Mouse (Mus musculus): ENCODE measurements around the gene Zfp950. TPM values are rescaled to one million over a fixed set of nuclear protein-coding genes. Genes with fewer than 3 reads are reported as not detected.
"Not testable (repeated sequence)": the region's sequence is repeated elsewhere in the genome, so short reads cannot be mapped to it uniquely, and the experiment has no call there.

Gene Zfp950
- 50.0 and 59.7 TPM in 2 replicates for polyA plus RNA-seq (2014; fragmentation: Nextera tagmentation; extraction: Ambion mirVana)

GRCm38 (mm10) chr19:61140342-61141206, at the start of gene Zfp950:
Gene Zfp950, minus strand, starts transcription at chr19:61140840.
- under 1% methylated on average over 18 of the region's 18 CpGs for whole genome bisulfite sequencing
- H3K4me2 ChIP-seq (replicated peaks; ENCODE audit: low read depth, low read length) = peak within 1 kb of the TSS; percentile 66

GRCm38 (mm10) chr19:61183590-61183989, 43.0 kb upstream of the Zfp950 start, which contains the start of gene Gm6020:
Gene Gm6020, plus strand, starts transcription at chr19:61183890.
- not testable (repeated sequence) for H3K4me2 ChIP-seq (replicated peaks; ENCODE audit: low read depth, low read length); H3K27me3 ChIP-seq (ENCODE audit: control insufficient read depth, insufficient read depth, low read length); H3K4me3 ChIP-seq (ENCODE audit: low read depth, low read length); H3K36me3 ChIP-seq (ENCODE audit: control insufficient read depth, insufficient read depth, low read length); H3K27ac ChIP-seq (ENCODE audit: low read length); H3K4me1 ChIP-seq (ENCODE audit: control insufficient read depth, insufficient read depth, low read length); H3K9me3 ChIP-seq (ENCODE audit: control insufficient read depth, low read depth, low read length); ATAC-seq (ENCODE audit: insufficient number of reproducible peaks, insufficient read depth, low FRiP score, low read depth); H3K9ac ChIP-seq (replicated peaks; ENCODE audit: low read depth, low read length)
- 88% methylated on average over 2 of the region's 2 CpGs for WGBS

More at GRCm38 (mm10) chr19:61140342-61141206, at the start of gene Zfp950:
- no peak within 1 kb of the TSS for H3K27ac ChIP-seq (ENCODE audit: low read length)
- H3K36me3 ChIP-seq (ENCODE audit: control insufficient read depth, insufficient read depth, low read length) = no peaks in the 10 kb centered on the region
- ATAC-seq (ENCODE audit: insufficient number of reproducible peaks, insufficient read depth, low FRiP score, low read depth) = peak; percentile 100
- H3K4me1 ChIP-seq (ENCODE audit: control insufficient read depth, insufficient read depth, low read length) = 0 out of 2 replicates have a peak, but pooled peaks cover 9% of the 10 kb centered on the region
- H3K9me3 ChIP-seq (ENCODE audit: control insufficient read depth, low read depth, low read length) = no peaks in the 10 kb centered on the region
- peak within 1 kb of the TSS; percentile 80 for H3K9ac ChIP-seq (replicated peaks; ENCODE audit: low read depth, low read length)
- peak within 1 kb of the TSS; percentile 81 for H3K4me3 ChIP-seq (ENCODE audit: low read depth, low read length)
- H3K27me3 ChIP-seq (ENCODE audit: control insufficient read depth, insufficient read depth, low read length) = no peaks in the 10 kb centered on the region

GRCm38 (mm10) chr19:61175756-61176324, 35.2 kb upstream of the Zfp950 start, which contains the start of gene Gm7102:
Gene Gm7102, minus strand, starts transcription at chr19:61176309.
- H3K4me1 ChIP-seq (ENCODE audit: control insufficient read depth, insufficient read depth, low read length) = no peaks in the 10 kb centered on the region
- H3K4me3 ChIP-seq (ENCODE audit: low read depth, low read length) = peak within 1 kb of the TSS; percentile 24
- 18% methylated on average over 39 of the region's 39 CpGs for WGBS
- no peaks in the 10 kb centered on the region for H3K9me3 ChIP-seq (ENCODE audit: control insufficient read depth, low read depth, low read length)
- no peaks in the 10 kb centered on the region for H3K27me3 ChIP-seq (ENCODE audit: control insufficient read depth, insufficient read depth, low read length)
- H3K9ac ChIP-seq (replicated peaks; ENCODE audit: low read depth, low read length) = 0 out of 2 replicates have a peak within 1 kb of the TSS, but pooled peaks have one; percentile 14
- peak within 1 kb of the TSS; percentile 46 for H3K4me2 ChIP-seq (replicated peaks; ENCODE audit: low read depth, low read length)
- ATAC-seq (ENCODE audit: insufficient number of reproducible peaks, insufficient read depth, low FRiP score, low read depth) = no peak
- no peaks in the 10 kb centered on the region for H3K36me3 ChIP-seq (ENCODE audit: control insufficient read depth, insufficient read depth, low read length)
- H3K27ac ChIP-seq (ENCODE audit: low read length) = no peak within 1 kb of the TSS

GRCm38 (mm10) chr19:61151701-61152420, 11.2 kb upstream of the Zfp950 start:
- H3K27me3 ChIP-seq (ENCODE audit: control insufficient read depth, insufficient read depth, low read length) = no peaks in the 10 kb centered on the region
- H3K4me2 ChIP-seq (replicated peaks; ENCODE audit: low read depth, low read length) = peak overlapping the region; percentile 52
- H3K9me3 ChIP-seq (ENCODE audit: control insufficient read depth, low read depth, low read length) = no peaks in the 10 kb centered on the region
- H3K4me1 ChIP-seq (ENCODE audit: control insufficient read depth, insufficient read depth, low read length) = no peaks in the 10 kb centered on the region
- H3K27ac ChIP-seq (ENCODE audit: low read length) = no peak overlapping the region
- WGBS = 5% methylated on average over 27 of the region's 27 CpGs
- H3K9ac ChIP-seq (replicated peaks; ENCODE audit: low read depth, low read length) = 0 out of 2 replicates have a peak overlapping the region, but pooled peaks have one; percentile 14
- peak overlapping the region; percentile 35 for H3K4me3 ChIP-seq (ENCODE audit: low read depth, low read length)
- H3K36me3 ChIP-seq (ENCODE audit: control insufficient read depth, insufficient read depth, low read length) = no peaks in the 10 kb centered on the region
- ATAC-seq (ENCODE audit: insufficient number of reproducible peaks, insufficient read depth, low FRiP score, low read depth) = peak; percentile 80

- H3K4me1 ChIP-seq (ENCODE audit: control insufficient read depth, insufficient read depth, low read length) = no peaks in the 10 kb centered on the region
- peak; percentile 81 for ATAC-seq (ENCODE audit: insufficient number of reproducible peaks, insufficient read depth, low FRiP score, low read depth)
- H3K27me3 ChIP-seq (ENCODE audit: control insufficient read depth, insufficient read depth, low read length) = no peaks in the 10 kb centered on the region
- H3K4me3 ChIP-seq (ENCODE audit: low read depth, low read length) = peak overlapping the region; percentile 35
- H3K36me3 ChIP-seq (ENCODE audit: control insufficient read depth, insufficient read depth, low read length) = no peaks in the 10 kb centered on the region
- no peak overlapping the region for H3K27ac ChIP-seq (ENCODE audit: low read length)
- 5% methylated on average over 8 of the region's 8 CpGs for WGBS
- H3K4me2 ChIP-seq (replicated peaks; ENCODE audit: low read depth, low read length) = peak overlapping the region; percentile 52
- no peaks in the 10 kb centered on the region for H3K9me3 ChIP-seq (ENCODE audit: control insufficient read depth, low read depth, low read length)
- no peak overlapping the region for H3K9ac ChIP-seq (replicated peaks; ENCODE audit: low read depth, low read length)
These were observed 10.7 kb upstream of the Zfp950 start for GRCm38 (mm10) chr19:61151372-61151700.

GRCm38 (mm10) chr19:61141299-61141698, 659 bp upstream of the Zfp950 start:
- 10% methylated on average over 4 of the region's 4 CpGs for WGBS
- H3K4me2 ChIP-seq (replicated peaks; ENCODE audit: low read depth, low read length) = peak overlapping the region; percentile 66
- ATAC-seq (ENCODE audit: insufficient number of reproducible peaks, insufficient read depth, low FRiP score, low read depth) = no peak
- no peaks in the 10 kb centered on the region for H3K27me3 ChIP-seq (ENCODE audit: control insufficient read depth, insufficient read depth, low read length)
- H3K9ac ChIP-seq (replicated peaks; ENCODE audit: low read depth, low read length) = no peak overlapping the region
- peak overlapping the region; percentile 81 for H3K4me3 ChIP-seq (ENCODE audit: low read depth, low read length)
- 0 out of 2 replicates have a peak, but pooled peaks cover 9% of the 10 kb centered on the region for H3K4me1 ChIP-seq (ENCODE audit: control insufficient read depth, insufficient read depth, low read length)
- no peak overlapping the region for H3K27ac ChIP-seq (ENCODE audit: low read length)
- H3K9me3 ChIP-seq (ENCODE audit: control insufficient read depth, low read depth, low read length) = no peaks in the 10 kb centered on the region
- H3K36me3 ChIP-seq (ENCODE audit: control insufficient read depth, insufficient read depth, low read length) = no peaks in the 10 kb centered on the region

- Histone ChIP-seq H3K9ac (replicated peaks; ENCODE audit: low read depth, low read length) (no peak overlapping the region), H3K9me3 (ENCODE audit: control insufficient read depth, low read depth, low read length) (no peaks in the 10 kb centered on the region), H3K4me2 (replicated peaks; ENCODE audit: low read depth, low read length) (no peak overlapping the region), H3K27me3 (ENCODE audit: control insufficient read depth, insufficient read depth, low read length) (no peaks in the 10 kb centered on the region), H3K36me3 (ENCODE audit: control insufficient read depth, insufficient read depth, low read length) (no peaks in the 10 kb centered on the region), H3K4me3 (ENCODE audit: low read depth, low read length) (no peak overlapping the region), H3K27ac (ENCODE audit: low read length) (no peak overlapping the region), H3K4me1 (ENCODE audit: control insufficient read depth, insufficient read depth, low read length) (0 out of 2 replicates have a peak, but pooled peaks cover 9% of the 10 kb centered on the region)
- no peak for ATAC-seq (ENCODE audit: insufficient number of reproducible peaks, insufficient read depth, low FRiP score, low read depth)
These were observed 2.0 kb downstream of the Zfp950 start for GRCm38 (mm10) chr19:61138655-61139054.

GRCm38 (mm10) chr19:61131096-61131495, 9.5 kb downstream of the Zfp950 start:
- 92% methylated on average over 10 of the region's 10 CpGs for WGBS
- no peak overlapping the region for H3K27ac ChIP-seq (ENCODE audit: low read length)
- no peak overlapping the region for H3K4me3 ChIP-seq (ENCODE audit: low read depth, low read length)
- H3K4me1 ChIP-seq (ENCODE audit: control insufficient read depth, insufficient read depth, low read length) = no peaks in the 10 kb centered on the region
- no peak overlapping the region for H3K4me2 ChIP-seq (replicated peaks; ENCODE audit: low read depth, low read length)
- H3K9ac ChIP-seq (replicated peaks; ENCODE audit: low read depth, low read length) = no peak overlapping the region
- no peaks in the 10 kb centered on the region for H3K36me3 ChIP-seq (ENCODE audit: control insufficient read depth, insufficient read depth, low read length)
- no peaks in the 10 kb centered on the region for H3K27me3 ChIP-seq (ENCODE audit: control insufficient read depth, insufficient read depth, low read length)
- no peak for ATAC-seq (ENCODE audit: insufficient number of reproducible peaks, insufficient read depth, low FRiP score, low read depth)
- no peaks in the 10 kb centered on the region for H3K9me3 ChIP-seq (ENCODE audit: control insufficient read depth, low read depth, low read length)
